In genomic region chr5:147955671-147956070, GRCm38 (mm10) we compare ENCODE assay signal across 20 mouse cellular contexts. TPM values are rescaled to one million over a fixed set of nuclear protein-coding genes. Genes with fewer than 3 reads are reported as not detected.
A peak's percentile ranks its signal among the peaks of the same experiment; 100 is the strongest.
DNase-seq lines count a peak whose midpoint lies in the region; ATAC-seq and TF ChIP-seq lines count a peak whose summit lies in the region.
"Had no signal": no experiment of that assay in that cellular context is flagged by ENCODE, and none has a peak within 500 bp of the region (broad histone marks: within the 10 kb centered on the region; RNA-seq: fewer than 3 reads in every experiment).

No protein-coding gene starts in this region.

- TF ChIP-seq CTCF in hindbrain, postnatal 0 days (IDR thresholded peaks at IDR 0.05; ENCODE audit: low read depth), result no peak

- 44% methylated on average over 5 of the region's 5 CpGs for WGBS in forebrain, embryonic 13.5 days
- 44% methylated on average over 5 of the region's 5 CpGs for WGBS in forebrain, embryonic 10.5 days
- 29% methylated on average over 5 of the region's 5 CpGs for WGBS in heart, embryonic 15.5 days
- 31% methylated on average over 5 of the region's 5 CpGs for WGBS in heart, embryonic 11.5 days (ENCODE audit: insufficient replicate concordance)
- 48% methylated on average over 5 of the region's 5 CpGs for WGBS in midbrain, embryonic 15.5 days
- WGBS in midbrain, embryonic 13.5 days, result 50% methylated on average over 5 of the region's 5 CpGs
- WGBS in hindbrain, postnatal 0 days, result 30% methylated on average over 5 of the region's 5 CpGs

- no peak for ATAC-seq in forebrain, embryonic 13.5 days
- no peak for ATAC-seq in heart, embryonic 15.5 days (replicated peaks; ENCODE audit: insufficient number of reproducible peaks, insufficient read depth, low FRiP score, low read depth)
- ATAC-seq in heart, embryonic 11.5 days (replicated peaks; ENCODE audit: insufficient number of reproducible peaks, low FRiP score, low TSS enrichment), result no peak
- no peak for ATAC-seq in midbrain, embryonic 15.5 days (replicated peaks)
- ATAC-seq in midbrain, embryonic 13.5 days, result no peak
- no peak for ATAC-seq in hindbrain, postnatal 0 days
- no peak for ATAC-seq in inflammation-experienced regulatory T-cells, adult 6 months
- ATAC-seq: forebrain, embryonic 16.5 days; Patski had no signal

- H3K27me3 ChIP-seq in forebrain, embryonic 13.5 days, result peaks cover 29% of the 10 kb centered on the region
- peaks cover 51% of the 10 kb centered on the region for H3K27me3 ChIP-seq in forebrain, embryonic 10.5 days (ENCODE audit: poor library complexity, severe bottlenecking)
- H3K27me3 ChIP-seq in heart, embryonic 15.5 days, result peaks cover 17% of the 10 kb centered on the region
- peaks cover 31% of the 10 kb centered on the region for H3K27me3 ChIP-seq in heart, embryonic 11.5 days (ENCODE audit: control insufficient read depth, insufficient read depth, low read length)
- H3K27me3 ChIP-seq in midbrain, embryonic 15.5 days (replicated peaks), result peaks cover 11% of the 10 kb centered on the region; the same call in 1 of the 2 replicates
- H3K27me3 ChIP-seq in midbrain, embryonic 13.5 days, result peaks cover 23% of the 10 kb centered on the region
- H3K27me3 ChIP-seq in hindbrain, postnatal 0 days (ENCODE audit: insufficient read depth, low read length), result no peaks in the 10 kb centered on the region; the same call in 1 of the 2 replicates

- H3K27ac ChIP-seq in forebrain, embryonic 13.5 days, result no peak overlapping the region
- H3K27ac ChIP-seq in forebrain, embryonic 10.5 days, result no peak overlapping the region
- no peak overlapping the region for H3K27ac ChIP-seq in heart, embryonic 15.5 days
- H3K27ac ChIP-seq in heart, embryonic 11.5 days (ENCODE audit: low read depth, low read length), result no peak overlapping the region
- no peak overlapping the region for H3K27ac ChIP-seq in midbrain, embryonic 15.5 days
- H3K27ac ChIP-seq in midbrain, embryonic 13.5 days, result no peak overlapping the region
- H3K27ac ChIP-seq in hindbrain, postnatal 0 days, result no peak overlapping the region
- H3K27ac ChIP-seq: embryonic facial prominence, embryonic 15.5 days; limb, embryonic 12.5 days; liver, embryonic 15.5 days had no signal

- H3K4me3 ChIP-seq in forebrain, embryonic 13.5 days, result no peak overlapping the region
- no peak overlapping the region for H3K4me3 ChIP-seq in forebrain, embryonic 10.5 days
- H3K4me3 ChIP-seq in heart, embryonic 15.5 days, result no peak overlapping the region
- H3K4me3 ChIP-seq in heart, embryonic 11.5 days (ENCODE audit: low read depth, low read length), result no peak overlapping the region
- no peak overlapping the region for H3K4me3 ChIP-seq in midbrain, embryonic 15.5 days
- H3K4me3 ChIP-seq in midbrain, embryonic 13.5 days (replicated peaks), result no peak overlapping the region
- no peak overlapping the region for H3K4me3 ChIP-seq in hindbrain, postnatal 0 days (ENCODE audit: low read length)
- H3K4me3 ChIP-seq: embryonic facial prominence, embryonic 15.5 days; liver, embryonic 15.5 days had no signal

- H3K4me1 ChIP-seq in forebrain, embryonic 13.5 days, result peaks cover 26% of the 10 kb centered on the region
- H3K4me1 ChIP-seq in forebrain, embryonic 10.5 days, result peaks cover 20% of the 10 kb centered on the region
- H3K4me1 ChIP-seq in heart, embryonic 15.5 days (replicated peaks), result peaks cover 24% of the 10 kb centered on the region
- peaks cover 14% of the 10 kb centered on the region; the same call in 1 of the 2 replicates for H3K4me1 ChIP-seq in heart, embryonic 11.5 days (ENCODE audit: control insufficient read depth, insufficient read depth, low read length)
- peaks cover 25% of the 10 kb centered on the region for H3K4me1 ChIP-seq in midbrain, embryonic 15.5 days
- H3K4me1 ChIP-seq in midbrain, embryonic 13.5 days (replicated peaks), result peaks cover 17% of the 10 kb centered on the region
- H3K4me1 ChIP-seq in hindbrain, postnatal 0 days (ENCODE audit: insufficient read depth, low read length), result no peaks in the 10 kb centered on the region

- 0 out of 2 replicates have a peak overlapping the region, but pooled peaks have one; percentile 99 for H3K4me2 ChIP-seq in forebrain, embryonic 13.5 days
- peak overlapping the region; percentile 97 for H3K4me2 ChIP-seq in heart, embryonic 15.5 days
- no peak overlapping the region; the same call in 1 of the 2 replicates for H3K4me2 ChIP-seq in heart, embryonic 11.5 days
- H3K4me2 ChIP-seq in midbrain, embryonic 15.5 days, result peak overlapping the region; percentile 72; the same call in 1 of the 2 replicates
- H3K4me2 ChIP-seq in midbrain, embryonic 13.5 days (replicated peaks), result no peak overlapping the region
- peak overlapping the region; percentile 70; the same call in 1 of the 2 replicates for H3K4me2 ChIP-seq in hindbrain, postnatal 0 days (ENCODE audit: low read depth, low read length)
- H3K4me2 ChIP-seq: embryonic facial prominence, embryonic 15.5 days; liver, embryonic 15.5 days had no signal

- no peak for DNase-seq in forebrain, embryonic 10.5 days (ENCODE audit: extremely low spot score, low spot score)
- DNase-seq in hindbrain, postnatal 0 days (ENCODE audit: low spot score), result peak; percentile 11
- DNase-seq: adrenal gland, postnatal 36 days; B cell, adult 2 months; gastrocnemius, postnatal 10 days; heart, postnatal 4 days; kidney, adult 8-10 months; kidney, postnatal 4 days; lung, postnatal 14 days had no signal

- no peaks in the 10 kb centered on the region for H3K36me3 ChIP-seq in forebrain, embryonic 13.5 days (ENCODE audit: poor library complexity, severe bottlenecking)
- H3K36me3 ChIP-seq in forebrain, embryonic 10.5 days (replicated peaks), result no peaks in the 10 kb centered on the region
- no peaks in the 10 kb centered on the region for H3K36me3 ChIP-seq in heart, embryonic 15.5 days
- no peaks in the 10 kb centered on the region for H3K36me3 ChIP-seq in heart, embryonic 11.5 days (ENCODE audit: control insufficient read depth, insufficient read depth, low read length)
- no peaks in the 10 kb centered on the region for H3K36me3 ChIP-seq in midbrain, embryonic 15.5 days (replicated peaks)
- H3K36me3 ChIP-seq in midbrain, embryonic 13.5 days, result no peaks in the 10 kb centered on the region
- H3K36me3 ChIP-seq in hindbrain, postnatal 0 days (ENCODE audit: insufficient read depth, low read length), result no peaks in the 10 kb centered on the region
- H3K36me3 ChIP-seq: embryonic facial prominence, embryonic 15.5 days; limb, embryonic 12.5 days; liver, embryonic 15.5 days had no signal

- H3K9me3 ChIP-seq in forebrain, embryonic 13.5 days (replicated peaks), result no peaks in the 10 kb centered on the region
- H3K9me3 ChIP-seq in forebrain, embryonic 10.5 days, result no peaks in the 10 kb centered on the region
- no peaks in the 10 kb centered on the region for H3K9me3 ChIP-seq in heart, embryonic 15.5 days (replicated peaks)
- no peaks in the 10 kb centered on the region for H3K9me3 ChIP-seq in heart, embryonic 11.5 days (replicated peaks; ENCODE audit: control insufficient read depth, low read length)
- H3K9me3 ChIP-seq in midbrain, embryonic 15.5 days, result no peaks in the 10 kb centered on the region
- no peaks in the 10 kb centered on the region for H3K9me3 ChIP-seq in midbrain, embryonic 13.5 days
- no peaks in the 10 kb centered on the region for H3K9me3 ChIP-seq in hindbrain, postnatal 0 days (ENCODE audit: low read length)
- H3K9me3 ChIP-seq: embryonic facial prominence, embryonic 15.5 days; limb, embryonic 12.5 days; liver, embryonic 15.5 days had no signal

- no peak overlapping the region for H3K9ac ChIP-seq in forebrain, embryonic 13.5 days
- no peak overlapping the region for H3K9ac ChIP-seq in heart, embryonic 15.5 days
- no peak overlapping the region for H3K9ac ChIP-seq in heart, embryonic 11.5 days (ENCODE audit: low read depth, low read length)
- H3K9ac ChIP-seq in midbrain, embryonic 15.5 days, result no peak overlapping the region
- H3K9ac ChIP-seq in midbrain, embryonic 13.5 days (replicated peaks), result no peak overlapping the region
- H3K9ac ChIP-seq in hindbrain, postnatal 0 days (replicated peaks; ENCODE audit: low read length), result no peak overlapping the region
- H3K9ac ChIP-seq: embryonic facial prominence, embryonic 15.5 days; limb, embryonic 12.5 days; liver, embryonic 15.5 days had no signal

RNA-seq across cellular contexts. Expression of gene Mtus2, which starts 1.4 kb away (rescaled TPM):
- polyA plus RNA-seq in forebrain, embryonic 13.5 days (2015; fragmentation: Nextera tagmentation; extraction: Ambion mirVana), result 13.7 and 13.9 TPM in 2 replicates
- 2.0 and 3.5 TPM in 2 replicates for polyA plus RNA-seq in forebrain, embryonic 10.5 days (2016; fragmentation: Nextera tagmentation; extraction: Ambion mirVana)
- 102 and 121 TPM in 2 replicates for polyA plus RNA-seq in heart, embryonic 15.5 days (2015; fragmentation: Nextera tagmentation; extraction: Ambion mirVana)
- polyA plus RNA-seq in heart, embryonic 11.5 days (2014; fragmentation: Nextera tagmentation; extraction: Ambion mirVana), result 84.3 and 93.6 TPM in 2 replicates
- polyA plus RNA-seq in midbrain, embryonic 15.5 days (2015; fragmentation: Nextera tagmentation; extraction: Ambion mirVana), result 45.6 and 46.4 TPM in 2 replicates
- polyA plus RNA-seq in midbrain, embryonic 13.5 days (2015; fragmentation: Nextera tagmentation; extraction: Ambion mirVana), result 35.1 and 38.1 TPM in 2 replicates
- total RNA-seq in hindbrain, postnatal 0 days (2014; rRNA removed), result 40.4 and 50.2 TPM in 2 replicates
- 31.3 and 33.6 TPM in 2 replicates for polyA plus RNA-seq in hindbrain, postnatal 0 days (2015; fragmentation: Nextera tagmentation; extraction: Ambion mirVana)
- polyA plus RNA-seq in inflammation-experienced regulatory T-cells, adult 6 months (2017; shearing (Covaris generic)), result 10 to 100 TPM in 1 of 3 experiments, 1 to 10 TPM in 2; 1.9 to 10.2 (median 2.5) TPM

Comparison
In these comparisons a context has a peak if more than half of its experiments do, and no peak if none do; other contexts are left out.
1. H3K4me2 ChIP-seq: peak in forebrain, embryonic 13.5 days (single experiment), heart, embryonic 15.5 days (single experiment), midbrain, embryonic 15.5 days (single experiment) and hindbrain, postnatal 0 days (single experiment); none in heart, embryonic 11.5 days (single experiment) and midbrain, embryonic 13.5 days (single experiment).